Mouse (Mus musculus): Measurements from ENCODE around the gene Slc9a9. TPM values are rescaled to one million over a fixed set of nuclear protein-coding genes. Genes with fewer than 3 reads are reported as not detected.

Gene Slc9a9
- polyA plus RNA-seq, 1 experiment = 0.69 TPM

DNA sequence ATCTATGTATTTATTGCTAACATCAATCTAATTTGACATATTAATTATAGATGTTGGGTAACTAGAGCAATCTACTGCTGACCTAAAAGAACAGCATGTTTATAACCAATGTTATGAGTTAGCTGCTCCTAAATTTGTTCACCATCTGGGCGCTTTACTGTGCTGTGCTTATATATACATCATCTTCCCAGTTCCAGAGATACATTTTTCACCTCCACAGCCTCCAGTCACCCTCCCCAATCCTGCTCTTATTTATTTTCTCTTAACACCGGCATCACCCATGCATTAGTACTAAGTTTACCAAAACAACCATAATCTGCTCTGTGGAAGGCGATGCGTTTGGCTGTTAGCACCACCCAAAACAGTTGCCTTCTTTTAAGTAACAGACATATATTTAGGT, 391.0 kb downstream of the Slc9a9 start:
- Histone ChIP-seq H3K27me3 (ENCODE audit: control insufficient read depth, insufficient read depth, low read length) (no peaks in the 10 kb centered on the region), H3K4me1 (ENCODE audit: control insufficient read depth, insufficient read depth, low read length) (no peaks in the 10 kb centered on the region), H3K36me3 (ENCODE audit: control insufficient read depth, insufficient read depth, low read length) (no peaks in the 10 kb centered on the region), H3K27ac (ENCODE audit: control insufficient read depth, insufficient read depth, low read depth, low read length) (no peak overlapping the region), H3K4me3 (ENCODE audit: control insufficient read depth, low read depth, low read length) (no peak overlapping the region)
- TF ChIP-seq POLR2A (IDR thresholded peaks at IDR 0.05; ENCODE audit: control insufficient read depth, low read depth, low read length) (no peak), CTCF (IDR thresholded peaks at IDR 0.05; ENCODE audit: control insufficient read depth, insufficient read depth, insufficient replicate concordance, low read depth, low read length) (no peak)

DNA sequence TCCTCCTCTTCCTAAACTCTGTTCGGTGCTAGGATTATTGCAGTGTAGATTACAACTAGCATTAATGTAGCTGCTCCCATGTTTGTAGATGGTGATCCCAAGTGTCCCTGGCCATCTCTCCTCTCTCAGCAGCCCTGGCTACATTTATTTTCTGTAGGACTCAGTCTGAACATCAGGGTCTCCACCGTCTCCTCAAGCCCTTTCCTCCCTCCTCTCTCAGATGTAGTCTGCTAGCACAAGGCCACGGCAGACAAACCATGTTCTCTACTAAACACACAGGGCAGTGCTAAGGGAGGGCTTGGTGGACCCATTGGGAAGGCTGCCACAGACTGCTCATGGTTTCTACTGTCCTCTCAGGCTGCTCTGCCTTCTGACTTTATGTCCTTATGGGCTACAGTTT, 397.3 kb downstream of the Slc9a9 start:
- H3K4me1 ChIP-seq (ENCODE audit: control insufficient read depth, insufficient read depth, low read length) = no peaks in the 10 kb centered on the region
- no peaks in the 10 kb centered on the region for H3K27me3 ChIP-seq (ENCODE audit: control insufficient read depth, insufficient read depth, low read length)
- H3K36me3 ChIP-seq (ENCODE audit: control insufficient read depth, insufficient read depth, low read length) = no peaks in the 10 kb centered on the region
- H3K27ac ChIP-seq (ENCODE audit: control insufficient read depth, insufficient read depth, low read depth, low read length) = no peak overlapping the region
- TF ChIP-seq CTCF (IDR thresholded peaks at IDR 0.05; ENCODE audit: control insufficient read depth, insufficient read depth, insufficient replicate concordance, low read depth, low read length) (no peak), POLR2A (IDR thresholded peaks at IDR 0.05; ENCODE audit: control insufficient read depth, low read depth, low read length) (no peak)
- no peak overlapping the region for H3K4me3 ChIP-seq (ENCODE audit: control insufficient read depth, low read depth, low read length)

DNA sequence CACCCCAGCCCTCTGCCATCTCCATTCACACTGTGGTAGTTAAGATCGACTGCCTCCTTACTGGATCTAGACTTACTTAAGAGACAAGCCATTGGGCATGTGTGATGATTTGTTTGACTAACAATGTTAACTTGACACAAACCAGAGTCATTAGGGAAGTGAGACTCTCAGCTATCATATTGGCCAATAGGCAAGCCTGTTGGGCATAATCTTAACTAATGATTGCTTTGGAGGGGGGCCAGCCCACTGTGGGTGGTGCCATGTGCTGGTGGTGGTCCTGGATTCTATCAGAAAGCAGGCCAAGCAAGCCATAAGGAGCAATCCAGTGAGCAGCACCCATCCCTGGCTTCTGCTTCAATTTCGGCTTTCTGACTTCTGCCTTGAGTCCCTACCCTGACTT, 398.8 kb downstream of the Slc9a9 start:
- H3K4me3 ChIP-seq (ENCODE audit: control insufficient read depth, low read depth, low read length) = no peak overlapping the region
- H3K4me1 ChIP-seq (ENCODE audit: control insufficient read depth, insufficient read depth, low read length) = peaks cover 5% of the 10 kb centered on the region
- no peaks in the 10 kb centered on the region for H3K27me3 ChIP-seq (ENCODE audit: control insufficient read depth, insufficient read depth, low read length)
- no peaks in the 10 kb centered on the region for H3K36me3 ChIP-seq (ENCODE audit: control insufficient read depth, insufficient read depth, low read length)
- TF ChIP-seq CTCF (IDR thresholded peaks at IDR 0.05; ENCODE audit: control insufficient read depth, insufficient read depth, insufficient replicate concordance, low read depth, low read length) (no peak), POLR2A (IDR thresholded peaks at IDR 0.05; ENCODE audit: control insufficient read depth, low read depth, low read length) (no peak)
- no peak overlapping the region for H3K27ac ChIP-seq (ENCODE audit: control insufficient read depth, insufficient read depth, low read depth, low read length)

DNA sequence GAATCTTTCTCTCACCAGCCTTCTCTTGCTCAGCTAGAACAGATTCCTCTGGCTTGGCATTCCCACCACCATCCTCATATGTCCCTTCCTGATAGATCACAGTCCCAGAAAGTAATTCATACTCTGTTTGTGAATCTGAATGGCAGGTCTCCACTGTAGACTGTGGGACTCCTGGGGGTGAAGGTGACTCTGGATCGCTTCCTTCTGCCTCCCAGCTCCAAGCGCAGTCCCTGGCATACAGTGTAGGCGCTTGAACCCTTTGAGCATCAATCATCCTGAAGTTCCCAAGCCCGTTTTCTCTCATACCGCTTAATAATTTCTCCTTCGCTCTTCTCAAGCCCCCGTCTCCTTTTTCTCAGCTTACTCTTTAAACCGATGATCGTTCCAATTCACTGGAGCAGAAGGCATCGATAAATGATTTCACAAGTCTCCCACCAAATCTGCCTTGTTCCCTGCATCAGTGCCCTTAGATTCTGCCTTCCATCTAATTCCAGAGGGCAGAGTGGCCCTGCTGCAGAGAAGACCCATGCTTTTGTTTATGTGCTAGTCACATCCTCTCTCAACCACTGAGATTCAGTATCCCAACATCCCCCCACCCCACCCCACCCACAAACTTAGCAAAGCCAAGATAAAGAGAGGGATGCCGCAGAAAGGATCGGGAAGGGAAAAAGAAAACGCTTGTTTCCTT, 401.3 kb downstream of the Slc9a9 start:
- Histone ChIP-seq H3K36me3 (ENCODE audit: control insufficient read depth, insufficient read depth, low read length) (no peaks in the 10 kb centered on the region), H3K4me3 (ENCODE audit: control insufficient read depth, low read depth, low read length) (no peak overlapping the region), H3K27ac (ENCODE audit: control insufficient read depth, insufficient read depth, low read depth, low read length) (no peak overlapping the region), H3K27me3 (ENCODE audit: control insufficient read depth, insufficient read depth, low read length) (no peaks in the 10 kb centered on the region), H3K4me1 (ENCODE audit: control insufficient read depth, insufficient read depth, low read length) (peaks cover 7% of the 10 kb centered on the region)
- TF ChIP-seq POLR2A (IDR thresholded peaks at IDR 0.05; ENCODE audit: control insufficient read depth, low read depth, low read length) (no peak), CTCF (IDR thresholded peaks at IDR 0.05; ENCODE audit: control insufficient read depth, insufficient read depth, insufficient replicate concordance, low read depth, low read length) (no peak)

DNA sequence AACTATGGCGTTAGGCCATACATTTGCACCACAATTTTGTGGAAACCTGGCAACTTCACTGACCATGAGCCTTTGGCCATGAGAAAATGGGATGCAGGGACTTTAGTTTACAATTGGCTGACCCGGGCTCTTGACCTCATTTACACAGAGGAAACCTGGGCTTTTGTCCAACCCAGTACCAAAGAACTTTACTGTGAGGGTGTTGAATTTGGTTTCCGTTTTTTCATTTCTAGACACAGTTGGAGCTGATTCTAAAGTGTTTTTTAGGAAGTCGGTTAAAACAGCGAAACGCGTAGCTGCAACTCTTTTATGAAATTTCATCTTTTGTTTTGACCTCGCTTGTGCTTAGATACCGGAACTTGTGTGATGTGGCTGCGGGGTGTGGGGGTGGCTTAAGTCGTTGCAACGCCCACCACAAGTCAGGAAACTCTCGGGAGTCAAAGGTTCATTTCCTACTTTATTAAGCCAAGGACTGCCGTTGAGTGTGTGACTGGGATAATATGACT, 402.8 kb downstream of the Slc9a9 start:
- H3K4me1 ChIP-seq (ENCODE audit: control insufficient read depth, insufficient read depth, low read length) = peaks cover 10% of the 10 kb centered on the region
- no peaks in the 10 kb centered on the region for H3K36me3 ChIP-seq (ENCODE audit: control insufficient read depth, insufficient read depth, low read length)
- peak overlapping the region; percentile 65 for H3K27ac ChIP-seq (ENCODE audit: control insufficient read depth, insufficient read depth, low read depth, low read length)
- H3K27me3 ChIP-seq (ENCODE audit: control insufficient read depth, insufficient read depth, low read length) = no peaks in the 10 kb centered on the region
- no peak for TF ChIP-seq CTCF (IDR thresholded peaks at IDR 0.05; ENCODE audit: control insufficient read depth, insufficient read depth, insufficient replicate concordance, low read depth, low read length)
- no peak for TF ChIP-seq POLR2A (IDR thresholded peaks at IDR 0.05; ENCODE audit: control insufficient read depth, low read depth, low read length)
- H3K4me3 ChIP-seq (ENCODE audit: control insufficient read depth, low read depth, low read length) = peak overlapping the region; percentile 63

DNA sequence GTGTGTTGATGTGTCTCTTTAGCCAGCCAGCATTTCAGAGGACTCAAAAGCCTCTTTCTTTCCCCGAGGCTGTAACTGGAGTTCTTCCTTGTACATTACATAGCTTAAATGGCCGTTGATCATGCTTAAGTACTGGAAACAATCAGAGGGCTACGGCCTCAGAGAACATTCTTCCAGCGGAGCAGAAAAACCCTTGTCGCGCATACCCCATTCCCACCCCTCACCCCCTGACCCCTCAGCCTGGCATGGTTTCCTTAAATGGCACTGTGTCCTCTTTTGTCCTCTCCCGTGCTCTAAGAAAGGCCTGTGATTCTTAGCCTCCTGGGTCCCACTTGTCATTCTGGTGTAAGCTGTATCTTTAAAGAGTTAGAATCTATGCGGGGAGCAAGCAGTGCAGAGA, 404.0 kb downstream of the Slc9a9 start:
- no peak for TF ChIP-seq POLR2A (IDR thresholded peaks at IDR 0.05; ENCODE audit: control insufficient read depth, low read depth, low read length)
- TF ChIP-seq CTCF (IDR thresholded peaks at IDR 0.05; ENCODE audit: control insufficient read depth, insufficient read depth, insufficient replicate concordance, low read depth, low read length) = no peak
- Histone ChIP-seq H3K27ac (ENCODE audit: control insufficient read depth, insufficient read depth, low read depth, low read length) (peak overlapping the region; percentile 65), H3K36me3 (ENCODE audit: control insufficient read depth, insufficient read depth, low read length) (no peaks in the 10 kb centered on the region), H3K4me3 (ENCODE audit: control insufficient read depth, low read depth, low read length) (peak overlapping the region; percentile 63; the same call in 1 of the 2 replicates), H3K27me3 (ENCODE audit: control insufficient read depth, insufficient read depth, low read length) (no peaks in the 10 kb centered on the region), H3K4me1 (ENCODE audit: control insufficient read depth, insufficient read depth, low read length) (peaks cover 10% of the 10 kb centered on the region)

DNA sequence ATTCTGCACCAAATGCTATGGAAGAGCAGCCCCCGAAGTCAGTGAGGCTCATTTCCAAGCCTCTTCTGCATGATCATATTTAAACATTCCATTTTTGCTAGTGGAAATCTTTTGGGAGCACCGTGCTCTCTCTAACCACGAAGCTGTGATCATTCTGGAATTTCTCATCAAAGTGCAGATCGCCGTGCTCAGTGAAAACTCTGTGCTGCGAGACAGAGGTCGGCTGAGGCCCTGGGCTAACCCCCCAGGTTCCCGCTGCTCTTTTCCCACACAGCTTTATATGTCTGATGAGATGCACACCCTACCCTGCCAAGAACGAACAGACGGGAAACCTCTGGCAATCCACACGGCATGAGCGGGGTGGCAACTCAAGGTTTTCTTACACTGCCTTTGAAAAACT, 406.1 kb downstream of the Slc9a9 start:
- Histone ChIP-seq H3K27ac (ENCODE audit: control insufficient read depth, insufficient read depth, low read depth, low read length) (no peak overlapping the region), H3K4me1 (ENCODE audit: control insufficient read depth, insufficient read depth, low read length) (peaks cover 10% of the 10 kb centered on the region), H3K27me3 (ENCODE audit: control insufficient read depth, insufficient read depth, low read length) (no peaks in the 10 kb centered on the region), H3K4me3 (ENCODE audit: control insufficient read depth, low read depth, low read length) (no peak overlapping the region), H3K36me3 (ENCODE audit: control insufficient read depth, insufficient read depth, low read length) (no peaks in the 10 kb centered on the region)
- TF ChIP-seq CTCF (IDR thresholded peaks at IDR 0.05; ENCODE audit: control insufficient read depth, insufficient read depth, insufficient replicate concordance, low read depth, low read length) (no peak), POLR2A (IDR thresholded peaks at IDR 0.05; ENCODE audit: control insufficient read depth, low read depth, low read length) (no peak)
